Mouse (Mus musculus) kidney, postnatal 14 days (tissue): ENCODE measurements around the gene Pfkp.

ENCODE experiments used
- DNase-seq: peaks from one replicate; pipeline ENCODE4 v3.0.0; 2022; ENCODE audit warnings: mixed read lengths

Pfkp gene

DNA sequence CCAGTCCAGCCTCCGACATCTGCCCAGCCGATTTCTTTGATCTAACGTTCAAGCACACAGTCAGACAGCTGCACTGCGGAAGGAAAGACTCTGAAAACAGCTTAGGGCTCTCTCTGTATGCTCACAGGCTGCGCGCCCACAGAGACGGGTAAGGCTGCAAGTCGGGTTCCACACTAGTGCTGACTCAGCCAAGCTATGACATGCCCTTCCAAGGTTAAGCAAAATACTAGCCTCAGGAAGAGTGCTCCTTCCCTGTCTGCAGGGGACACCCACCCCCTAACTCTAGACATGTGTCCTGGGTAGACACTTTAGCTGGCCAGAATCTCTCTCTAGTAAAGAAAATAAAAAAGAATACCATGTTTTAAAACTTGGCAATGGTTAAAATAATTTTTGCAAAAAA, 48.0 kb downstream of the Pfkp start:
- DNase-seq = no peak

DNA sequence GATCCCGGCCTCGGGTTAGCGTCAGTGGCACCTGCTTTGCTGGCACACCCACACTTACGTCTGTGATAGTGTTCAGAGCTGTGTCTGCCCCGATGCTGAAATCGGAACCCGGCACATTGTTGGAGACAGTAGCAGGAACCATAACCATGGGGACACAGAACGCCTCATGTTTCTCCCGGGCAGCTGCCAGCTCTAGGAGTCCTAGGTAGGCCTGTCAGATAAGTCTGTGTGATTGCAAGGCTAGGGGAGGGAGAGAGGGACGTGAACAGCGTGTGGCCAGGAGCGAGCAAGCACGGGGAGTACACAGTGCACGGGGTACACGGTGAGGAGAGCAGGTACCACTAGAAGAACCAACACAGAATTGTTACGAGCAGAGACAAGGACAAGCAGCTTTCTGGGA, 50.8 kb downstream of the Pfkp start:
- no peak for DNase-seq

DNA sequence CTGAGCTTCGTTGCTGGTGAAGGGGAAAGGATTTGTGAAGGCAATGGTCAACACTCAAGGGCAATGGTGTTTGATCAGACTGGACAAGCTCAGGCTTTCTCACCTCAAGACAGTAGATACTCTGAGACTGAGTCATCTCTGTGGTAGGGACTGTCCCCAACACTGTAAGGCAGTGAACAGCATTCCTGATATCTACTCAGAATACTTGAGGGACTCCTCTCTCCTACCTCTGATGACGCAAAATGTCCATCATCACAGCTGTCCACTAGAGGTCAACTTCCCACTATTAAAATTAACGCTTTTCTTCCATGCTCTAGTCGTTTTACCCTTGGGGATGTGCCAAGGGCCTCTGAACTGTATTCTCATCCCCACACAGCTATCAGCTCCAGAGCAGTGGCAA, 53.2 kb downstream of the Pfkp start:
- DNase-seq = no peak

DNA sequence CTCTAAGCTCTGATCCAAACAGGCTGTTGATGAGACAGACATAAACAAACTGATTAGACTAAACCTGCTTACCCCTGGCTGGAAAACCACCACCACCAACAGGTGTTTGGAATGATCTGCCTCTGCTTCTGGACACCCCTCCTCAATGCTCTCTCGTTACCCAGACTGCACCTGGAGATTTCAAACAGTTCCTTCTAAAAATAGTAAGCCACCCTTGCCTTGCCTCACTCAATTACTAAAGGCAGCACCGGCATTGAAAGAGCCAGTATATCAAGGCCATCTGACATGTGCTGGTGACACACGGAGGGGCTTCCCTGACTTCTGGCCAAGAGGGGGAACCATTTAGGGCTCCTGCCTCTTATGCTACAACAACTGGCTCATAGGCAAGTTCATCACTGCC, 57.7 kb downstream of the Pfkp start:
- DNase-seq = no peak

DNA sequence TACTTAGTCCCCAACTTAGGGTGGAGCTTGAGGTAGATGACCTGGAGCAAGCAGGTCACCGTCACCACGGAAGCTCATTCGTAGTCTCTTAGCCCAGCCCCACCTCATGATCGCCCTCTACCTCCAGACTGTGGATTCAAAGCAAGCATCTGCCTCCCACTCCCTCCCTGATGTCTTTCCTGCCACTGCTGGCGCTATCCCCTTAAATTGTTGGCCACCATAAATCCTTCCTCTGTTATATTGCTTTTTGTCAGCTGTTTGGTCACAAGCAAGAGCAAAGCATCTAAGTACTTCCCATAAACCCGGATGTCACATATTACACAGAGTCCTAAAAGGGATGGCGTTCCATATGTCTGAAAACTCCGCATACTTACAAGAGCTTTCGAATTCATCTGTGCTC, 62.6 kb downstream of the Pfkp start:
- no peak for DNase-seq

DNA sequence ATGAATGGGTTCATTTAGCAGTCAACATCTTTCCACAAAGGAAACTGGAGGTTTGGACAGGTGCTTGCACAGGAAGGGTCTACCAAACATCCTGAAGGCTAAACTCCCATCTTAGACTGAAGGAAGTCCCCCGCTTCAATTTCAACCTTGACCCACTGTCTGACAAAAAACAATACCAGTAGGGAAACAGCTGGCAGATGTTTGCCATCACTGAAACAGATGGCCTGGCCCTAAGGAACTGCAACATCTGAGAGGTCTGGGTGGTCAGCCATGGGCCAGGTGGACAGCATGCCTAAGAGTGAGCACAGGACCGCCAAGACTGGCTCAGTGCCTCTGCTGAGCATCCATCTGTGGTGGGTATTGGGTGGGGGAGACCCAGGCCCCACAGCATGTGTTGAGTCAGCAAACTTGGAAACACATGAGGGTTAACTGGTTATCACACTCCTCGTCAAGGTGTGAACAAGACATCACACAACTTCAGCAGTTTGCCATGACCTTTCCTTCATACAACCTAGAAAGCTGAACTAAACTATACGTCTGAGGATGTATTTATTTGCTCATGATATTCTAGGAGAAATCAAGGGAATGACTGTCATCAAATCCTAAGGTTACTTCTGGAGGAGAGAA, 65.0 kb downstream of the Pfkp start:
- DNase-seq = no peak

DNA sequence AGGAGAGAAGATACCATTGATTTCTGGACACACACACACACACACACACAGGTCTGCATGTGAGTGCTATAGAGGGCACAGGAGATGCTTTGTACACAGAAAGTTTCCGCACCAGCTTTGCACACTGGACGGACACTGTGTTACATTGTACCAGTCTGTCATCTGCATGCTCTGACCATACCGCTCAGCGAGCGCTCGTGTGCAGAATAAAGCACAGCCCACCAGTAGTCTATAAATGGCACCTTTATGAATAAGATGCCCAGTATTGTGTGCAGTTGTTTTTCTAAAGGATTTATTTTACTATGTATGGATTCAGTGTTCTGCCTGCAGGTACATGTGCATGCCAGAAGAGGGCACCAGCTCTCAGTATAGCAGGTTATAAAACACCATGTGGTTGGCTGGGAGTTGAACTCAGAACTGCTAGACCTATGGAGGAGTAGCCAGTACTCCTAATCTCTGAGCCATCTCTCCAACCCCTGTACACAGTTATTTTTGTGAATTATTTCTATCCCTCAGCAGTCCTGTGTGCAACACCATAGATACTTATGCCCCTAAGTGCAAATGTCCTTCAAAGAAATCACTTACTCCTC, 72.6 kb downstream of the Pfkp start:
- no peak for DNase-seq

DNA sequence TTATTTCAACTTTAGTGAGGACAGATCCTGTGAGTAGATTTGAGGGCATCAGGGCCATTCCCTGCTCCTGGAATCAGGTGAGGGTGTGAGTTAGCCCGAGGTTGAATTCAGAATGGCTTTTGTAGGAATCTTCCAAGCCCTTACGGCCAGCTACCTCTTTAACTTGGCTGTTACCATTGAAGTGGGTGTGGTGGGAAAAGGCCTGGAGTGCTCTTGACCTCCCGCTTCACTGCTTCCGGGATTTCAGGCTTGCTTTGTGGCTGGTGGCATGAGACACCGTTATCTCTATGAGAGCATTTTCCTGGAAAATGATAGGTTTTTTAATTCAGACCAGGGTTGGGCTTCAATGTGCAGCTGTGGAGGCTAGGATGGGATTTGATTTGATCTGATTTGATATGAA, 83.0 kb downstream of the Pfkp start:
- no peak for DNase-seq

DNA sequence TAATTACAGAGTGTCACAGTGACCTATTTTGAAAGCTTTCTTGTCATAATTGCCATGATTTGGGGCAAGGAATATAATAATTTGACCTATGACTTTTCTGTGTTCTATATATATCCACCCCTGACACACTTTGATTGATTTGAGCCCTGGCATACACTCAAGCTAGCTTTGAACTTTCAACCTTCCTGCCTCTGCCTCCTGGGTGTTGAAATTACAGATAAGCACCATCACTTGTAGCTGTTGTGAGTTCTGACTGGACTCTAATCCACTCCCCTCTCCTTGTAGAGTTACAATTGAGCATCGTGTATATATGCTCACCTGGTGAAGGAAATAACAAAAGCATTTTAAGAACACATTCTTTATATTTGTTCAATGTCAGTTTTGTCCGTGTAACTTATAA, 86.2 kb downstream of the Pfkp start:
- DNase-seq = no peak

DNA sequence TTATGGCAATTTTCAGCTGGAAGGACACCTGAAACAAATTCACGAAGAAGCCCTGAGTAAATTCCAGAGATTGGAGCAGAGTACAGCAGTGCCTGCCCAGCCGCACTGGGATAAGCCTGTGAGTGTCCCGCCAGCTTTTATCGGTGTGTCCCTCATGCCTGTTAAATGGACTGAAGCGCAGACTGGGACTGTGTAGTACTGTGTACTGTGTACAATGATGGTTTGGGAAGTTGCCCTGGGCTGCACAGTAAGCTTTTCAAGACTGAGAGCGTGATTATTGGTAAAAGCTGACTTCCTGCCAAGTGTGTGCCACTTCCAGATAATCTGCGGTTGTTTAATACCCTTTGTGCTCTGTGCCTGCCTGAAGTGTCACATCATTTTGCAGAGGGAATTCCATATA, 90.8 kb downstream of the Pfkp start:
- no peak for DNase-seq

DNA sequence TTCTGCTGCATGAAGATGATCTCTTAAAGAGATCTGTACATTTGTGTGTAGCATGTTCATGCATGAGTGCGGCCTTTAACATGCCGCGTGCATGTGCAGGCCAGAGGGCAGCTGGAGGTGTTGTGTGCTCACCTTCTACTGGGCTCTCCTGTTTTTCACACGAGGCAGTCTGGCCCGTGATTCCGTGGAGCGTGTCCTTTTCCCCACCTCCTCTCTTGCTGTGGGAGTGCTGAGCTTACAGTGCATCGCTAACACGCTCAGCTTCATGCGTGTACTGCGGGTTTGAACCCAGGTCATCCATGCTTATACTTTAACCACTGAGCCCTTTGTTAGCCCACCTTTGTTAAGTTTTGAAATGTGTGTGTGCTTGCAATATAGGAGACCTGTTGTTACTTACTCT, 92.9 kb downstream of the Pfkp start:
- DNase-seq = no peak

DNA sequence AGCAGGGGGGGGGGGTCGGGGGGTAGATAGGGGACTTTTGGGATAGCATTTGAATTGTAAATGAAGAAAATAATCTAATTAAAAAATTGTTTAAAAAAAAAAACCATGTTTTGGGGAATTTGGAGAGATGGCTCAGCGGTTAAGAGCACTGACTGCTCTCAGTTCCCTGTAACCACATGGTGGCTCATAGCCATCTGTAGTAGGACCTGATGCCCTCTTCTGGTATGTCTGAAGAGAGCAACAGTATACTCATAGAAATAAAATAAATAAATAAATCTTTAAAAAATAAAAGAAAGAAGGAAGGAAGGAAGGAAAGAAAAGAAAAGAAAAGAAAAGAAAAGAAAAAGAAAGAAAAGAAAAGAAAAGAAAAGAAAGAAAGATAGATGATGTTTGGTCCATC, 94.9 kb downstream of the Pfkp start:
- no peak for DNase-seq

DNA sequence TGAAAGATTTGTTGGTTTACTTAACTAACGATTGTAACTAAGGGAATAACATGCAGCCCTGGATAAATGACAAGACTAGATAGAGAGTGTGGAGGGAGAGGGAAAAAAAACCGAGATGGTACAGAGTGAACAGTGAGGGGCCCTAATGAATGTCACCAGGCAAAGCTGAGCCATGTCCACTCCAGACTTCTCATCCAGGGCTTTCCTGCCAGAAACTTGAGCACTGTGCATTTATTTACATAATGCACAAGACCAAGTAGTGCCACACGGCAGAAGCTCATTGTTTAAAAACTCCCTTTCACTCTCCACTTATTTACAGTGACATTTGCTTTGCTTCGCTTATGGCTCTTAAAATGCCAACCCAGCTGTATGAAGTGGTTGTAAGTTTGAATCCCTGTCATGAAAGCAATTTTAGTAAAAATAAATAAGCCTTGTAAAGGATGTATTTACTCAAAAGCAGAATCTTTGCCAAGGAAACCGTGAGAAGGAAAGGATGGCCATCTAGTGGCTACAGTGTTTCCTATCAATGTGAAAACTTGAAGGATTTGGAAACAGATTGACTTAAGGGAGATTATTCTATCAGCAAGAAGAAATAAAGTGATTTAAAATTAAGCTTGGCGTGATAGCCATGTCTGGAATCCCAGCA, 113.2 kb downstream of the Pfkp start:
- DNase-seq = no peak

DNA sequence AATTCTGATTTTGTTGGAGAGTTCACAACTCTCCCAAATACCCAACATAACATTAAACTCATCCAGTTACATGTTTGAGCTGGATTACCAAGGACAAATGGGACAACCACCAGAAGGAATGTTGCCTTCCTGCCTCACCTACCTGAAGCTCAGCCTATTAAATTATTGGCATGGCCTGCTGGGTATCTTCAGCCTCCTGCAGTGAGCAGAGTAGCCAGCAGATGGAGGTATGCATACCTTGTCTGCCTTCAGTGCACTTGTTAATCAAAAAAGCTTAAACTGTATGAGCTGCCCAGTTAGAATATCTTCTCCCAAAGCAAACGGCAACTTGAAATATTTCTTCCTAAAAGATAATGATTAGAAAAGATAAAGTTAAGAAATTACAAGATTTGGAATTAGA, 115.9 kb downstream of the Pfkp start:
- DNase-seq = peak; percentile 40
